Mouse (Mus musculus) hindbrain, embryonic 12.5 days (tissue): ENCODE results near the gene Pdzd2. TPM values are rescaled to one million over a fixed set of nuclear protein-coding genes. Genes with fewer than 3 reads are reported as not detected.

Experiments
- ATAC-seq: fragments of 200-750 bp; cut with Nextera tagmentation; 2 replicates; pipeline ENCODE4 v1.8.0; 2017; ENCODE audit warnings: moderate TSS enrichment; ENCODE audit not compliant: low FRiP score
- H3K27ac ChIP-seq: fragments of 300-500 bp; sonication (generic); 2 replicates; pipeline ENCODE4 v1.5.1; 2016; ENCODE audit warnings: mild to moderate bottlenecking
- H3K27me3 ChIP-seq: fragments of 300-500 bp; sonication (generic); 2 replicates; pipeline ENCODE4 v1.6.1; 2016; ENCODE audit warnings: mild to moderate bottlenecking
- H3K36me3 ChIP-seq: fragments of 300-500 bp; sonication (generic); 2 replicates; pipeline ENCODE4 v1.6.1; 2016; ENCODE audit warnings: mild to moderate bottlenecking
- H3K4me1 ChIP-seq: fragments of 300-500 bp; sonication (generic); 2 replicates; pipeline ENCODE4 v1.6.1; 2016
- H3K4me2 ChIP-seq: fragments of 300-500 bp; sonication (generic); replicated peaks from 2 replicates; pipeline ENCODE4 v1.6.1; 2016; ENCODE audit warnings: mild to moderate bottlenecking
- H3K4me3 ChIP-seq: fragments of 300-500 bp; sonication (generic); 2 replicates; pipeline ENCODE4 v1.5.1; 2016; ENCODE audit warnings: mild to moderate bottlenecking
- H3K9ac ChIP-seq: fragments of 300-500 bp; sonication (generic); 2 replicates; pipeline ENCODE4 v1.6.1; 2016; ENCODE audit warnings: mild to moderate bottlenecking, moderate library complexity
- H3K9me3 ChIP-seq: fragments of 300-500 bp; sonication (generic); replicated peaks from 2 replicates; pipeline ENCODE4 v1.6.1; 2016; ENCODE audit warnings: mild to moderate bottlenecking
- WGBS: fragments of 180-500 bp; shearing (Covaris S2); methylation state at CpG from one replicate; pipeline ENCODE4 v1.1.7; 2016; 5-methylcytosine and 5-hydroxymethylcytosine counted together
- polyA plus RNA-seq: library from polyadenylated mRNA; unstranded; fragments of >200 nt; fragmentation: Nextera tagmentation; extraction: Ambion mirVana; gene quantifications from 2 replicates; pipeline ENCODE4 v1.2.1, GENCODE M21; 2016

The Pdzd2 gene
- polyA plus RNA-seq, 1 experiment from 2014 or later = 8.7 TPM

GRCm38 (mm10) chr15:12758461-12758860 is 18.7 kb upstream of the Pdzd2 start:
- WGBS = 62% methylated on average over 5 of the region's 5 CpGs
- no peak for ATAC-seq
- Histone ChIP-seq H3K9me3 (no peaks in the 10 kb centered on the region), H3K36me3 (no peaks in the 10 kb centered on the region), H3K27ac (no peak overlapping the region), H3K4me3 (no peak overlapping the region), H3K9ac (no peak overlapping the region), H3K4me1 (0 out of 2 replicates have a peak, but pooled peaks cover 7% of the 10 kb centered on the region), H3K4me2 (no peak overlapping the region), H3K27me3 (no peaks in the 10 kb centered on the region)

DNA sequence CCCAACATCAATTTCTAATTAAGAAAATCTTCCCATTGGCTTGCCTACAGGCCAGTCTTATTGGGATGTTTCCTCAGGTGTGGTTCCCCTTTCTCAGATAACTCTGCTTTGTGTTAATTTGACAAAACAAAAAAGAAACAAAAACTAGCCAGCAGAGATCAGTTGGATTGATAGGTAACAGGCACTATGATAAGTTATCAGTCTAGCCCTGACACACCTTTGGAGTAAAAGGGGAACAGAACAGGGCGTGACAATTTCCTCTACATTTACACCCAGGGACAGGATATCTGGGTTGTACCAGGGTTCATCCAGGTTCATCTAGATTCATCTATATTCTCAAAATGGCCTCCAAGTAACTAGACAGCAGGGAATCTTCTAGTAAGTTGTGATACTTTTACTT is 18.0 kb upstream of the Pdzd2 start:
- WGBS = 93% methylated on average over 1 of the region's 1 CpGs
- H3K4me1 ChIP-seq = 0 out of 2 replicates have a peak, but pooled peaks cover 4% of the 10 kb centered on the region
- no peaks in the 10 kb centered on the region for H3K27me3 ChIP-seq
- ATAC-seq = no peak
- H3K27ac ChIP-seq = no peak overlapping the region
- no peak overlapping the region for H3K9ac ChIP-seq
- H3K9me3 ChIP-seq = no peaks in the 10 kb centered on the region
- no peaks in the 10 kb centered on the region for H3K36me3 ChIP-seq
- no peak overlapping the region for H3K4me2 ChIP-seq
- no peak overlapping the region for H3K4me3 ChIP-seq

GRCm38 (mm10) chr15:12753201-12753600 is 13.5 kb upstream of the Pdzd2 start:
- 68% methylated on average over 4 of the region's 4 CpGs for WGBS
- Histone ChIP-seq H3K36me3 (no peaks in the 10 kb centered on the region), H3K27ac (no peak overlapping the region), H3K27me3 (no peaks in the 10 kb centered on the region), H3K4me3 (no peak overlapping the region), H3K4me2 (no peak overlapping the region), H3K4me1 (no peaks in the 10 kb centered on the region), H3K9ac (no peak overlapping the region), H3K9me3 (no peaks in the 10 kb centered on the region)
- no peak for ATAC-seq

- 0 out of 2 replicates have a peak, but pooled peaks cover 6% of the 10 kb centered on the region for H3K9me3 ChIP-seq
- no peak for ATAC-seq
- no peak overlapping the region for H3K4me3 ChIP-seq
- no peak overlapping the region for H3K27ac ChIP-seq
- H3K4me2 ChIP-seq = no peak overlapping the region
- WGBS = 91% methylated on average over 8 of the region's 8 CpGs
- H3K27me3 ChIP-seq = no peaks in the 10 kb centered on the region
- H3K4me1 ChIP-seq = no peaks in the 10 kb centered on the region
- no peak overlapping the region for H3K9ac ChIP-seq
- no peaks in the 10 kb centered on the region for H3K36me3 ChIP-seq
These were observed 11.2 kb upstream of the Pdzd2 start for GRCm38 (mm10) chr15:12750963-12751362.

GRCm38 (mm10) chr15:12749549-12750301 is 10.0 kb upstream of the Pdzd2 start:
- no peak overlapping the region for H3K9ac ChIP-seq
- no peak for ATAC-seq
- H3K27ac ChIP-seq = no peak overlapping the region
- H3K4me3 ChIP-seq = no peak overlapping the region
- H3K27me3 ChIP-seq = no peaks in the 10 kb centered on the region
- WGBS = 79% methylated on average over 11 of the region's 11 CpGs
- H3K4me1 ChIP-seq = no peaks in the 10 kb centered on the region
- H3K36me3 ChIP-seq = no peaks in the 10 kb centered on the region
- 0 out of 2 replicates have a peak, but pooled peaks cover 6% of the 10 kb centered on the region for H3K9me3 ChIP-seq
- H3K4me2 ChIP-seq = no peak overlapping the region

DNA sequence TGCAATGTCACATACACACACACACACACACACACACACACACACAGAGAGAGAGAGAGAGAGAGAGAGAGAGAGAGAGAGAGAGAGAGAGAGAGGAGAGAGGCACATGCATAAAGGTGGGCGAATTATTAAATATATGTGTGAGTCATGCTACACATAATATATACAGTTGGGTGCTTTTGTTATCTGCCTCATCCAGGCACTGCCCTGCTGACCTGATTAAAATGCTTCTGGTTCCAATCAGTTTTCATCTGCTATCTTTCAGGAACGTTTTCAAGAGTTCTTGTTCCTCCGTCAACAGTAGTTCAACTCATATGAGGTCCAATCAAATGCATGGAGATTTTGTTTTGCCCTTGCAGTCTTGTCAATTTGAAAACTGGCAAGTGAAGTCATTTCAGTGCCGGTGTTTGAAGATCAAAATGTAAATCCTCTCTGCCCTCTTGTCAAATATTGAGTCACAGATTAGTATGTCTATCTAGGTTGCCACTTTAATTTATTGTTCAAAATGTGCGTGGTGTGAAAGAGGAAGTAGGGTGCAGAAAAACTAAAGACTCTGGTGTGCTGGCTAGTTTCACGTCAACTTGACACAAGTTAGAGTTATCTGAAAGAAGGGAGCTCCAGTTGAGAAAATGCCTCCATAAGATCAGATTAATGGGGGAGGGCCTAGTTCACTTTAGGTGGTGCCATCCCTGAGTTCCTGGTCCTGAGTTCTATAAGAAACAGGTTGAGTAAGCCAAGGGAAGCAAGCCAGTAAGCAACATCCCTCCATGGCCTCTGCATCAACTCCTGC is 2.6 kb upstream of the Pdzd2 start:
- peaks cover 3% of the 10 kb centered on the region; the same call in 1 of the 2 replicates for H3K4me1 ChIP-seq
- no peak overlapping the region for H3K27ac ChIP-seq
- no peaks in the 10 kb centered on the region for H3K36me3 ChIP-seq
- H3K4me2 ChIP-seq = no peak overlapping the region
- no peak overlapping the region for H3K9ac ChIP-seq
- H3K9me3 ChIP-seq = 0 out of 2 replicates have a peak, but pooled peaks cover 6% of the 10 kb centered on the region
- no peak for ATAC-seq
- no peak overlapping the region for H3K4me3 ChIP-seq
- H3K27me3 ChIP-seq = peaks cover 18% of the 10 kb centered on the region
- WGBS = 89% methylated on average over 6 of the region's 6 CpGs

DNA sequence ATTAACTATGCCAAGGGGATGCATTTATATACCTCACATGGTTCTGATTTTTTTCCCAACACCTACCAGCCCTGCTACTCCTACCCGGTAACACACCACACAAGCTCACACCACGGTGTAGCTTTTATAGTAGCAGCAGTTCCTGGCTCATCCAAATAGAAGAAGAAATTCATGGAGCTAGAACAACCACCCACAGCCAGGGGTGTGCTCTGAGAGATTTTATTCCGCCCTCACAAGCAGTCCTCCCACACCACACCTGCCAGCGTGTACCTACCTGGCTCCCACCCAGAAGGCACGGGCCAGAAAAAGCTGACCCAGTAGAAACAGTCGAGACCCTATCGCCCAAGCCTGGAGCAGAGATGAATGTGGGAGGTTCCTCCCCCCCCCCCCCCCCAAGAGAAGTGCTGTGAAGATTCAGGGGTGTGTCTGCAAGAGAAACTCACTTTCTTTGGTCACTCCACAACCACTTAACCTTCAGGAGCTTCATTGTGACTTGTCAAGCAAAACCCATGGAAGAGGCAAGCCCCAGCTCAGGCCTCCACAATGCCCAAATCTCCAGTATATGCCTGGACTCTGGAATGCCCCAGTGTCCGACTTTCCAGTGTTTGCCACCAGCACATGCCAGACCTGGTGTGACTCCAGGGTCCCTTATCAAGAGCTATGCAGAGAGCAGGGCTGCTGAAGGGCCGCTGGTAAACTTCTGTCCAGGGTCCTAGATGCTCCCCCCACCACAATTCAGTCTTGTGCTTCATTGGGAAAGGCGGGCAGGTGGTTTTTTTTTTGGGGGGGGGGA is 1.2 kb downstream of the Pdzd2 start:
- H3K9me3 ChIP-seq = no peaks in the 10 kb centered on the region
- no peaks in the 10 kb centered on the region for H3K36me3 ChIP-seq
- peak overlapping the region; percentile 77 for H3K4me2 ChIP-seq
- no peak overlapping the region for H3K9ac ChIP-seq
- H3K4me1 ChIP-seq = peaks cover 3% of the 10 kb centered on the region; the same call in 1 of the 2 replicates
- 39% methylated on average over 10 of the region's 10 CpGs for WGBS
- no peak for ATAC-seq
- peak overlapping the region; percentile 51 for H3K4me3 ChIP-seq
- peaks cover 23% of the 10 kb centered on the region for H3K27me3 ChIP-seq
- no peak overlapping the region for H3K27ac ChIP-seq

DNA sequence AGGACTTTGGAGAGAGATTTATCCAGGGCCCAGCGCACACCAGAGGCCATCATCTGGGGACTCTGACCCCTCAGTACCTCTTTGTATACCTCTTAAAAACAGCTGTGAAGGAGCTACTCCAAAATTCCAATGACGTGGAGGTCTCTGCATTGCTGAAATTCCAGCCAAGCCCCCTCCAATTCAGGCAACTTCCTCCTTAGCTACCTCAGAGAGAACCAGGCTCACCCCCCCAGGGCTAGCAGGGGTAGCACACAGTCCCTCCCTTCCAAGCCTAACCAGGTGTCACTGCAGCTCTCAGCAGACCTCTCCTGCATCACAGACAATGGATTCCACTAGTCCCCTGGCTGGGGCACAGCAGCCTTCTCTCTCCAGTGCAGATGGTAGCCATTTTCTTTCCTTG is 4.5 kb downstream of the Pdzd2 start:
- ATAC-seq = no peak
- WGBS = 48% methylated on average over 2 of the region's 2 CpGs

DNA sequence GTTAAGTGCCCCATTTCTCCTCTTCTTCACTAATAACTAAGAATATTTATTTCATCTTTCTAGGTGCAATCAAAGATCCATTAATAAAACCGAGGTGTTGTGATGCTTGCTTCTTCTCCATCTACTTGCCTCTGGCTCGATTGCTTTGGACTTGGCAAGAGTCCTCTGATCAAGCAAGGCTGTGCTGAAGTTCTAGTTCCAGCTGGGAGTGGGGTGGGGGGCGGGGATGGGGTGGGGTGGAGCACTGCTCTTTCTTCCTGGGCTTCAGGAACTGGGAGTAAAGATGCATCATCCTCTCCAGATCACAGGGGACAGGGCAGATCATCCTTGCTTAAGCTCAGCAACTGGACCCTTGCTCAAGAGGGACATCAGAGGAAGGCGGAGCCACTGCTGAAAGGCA is 5.5 kb downstream of the Pdzd2 start:
- H3K4me1 ChIP-seq = no peaks in the 10 kb centered on the region
- H3K9ac ChIP-seq = no peak overlapping the region
- no peaks in the 10 kb centered on the region for H3K36me3 ChIP-seq
- peaks cover 20% of the 10 kb centered on the region for H3K27me3 ChIP-seq
- H3K4me3 ChIP-seq = no peak overlapping the region
- ATAC-seq = no peak
- H3K9me3 ChIP-seq = no peaks in the 10 kb centered on the region
- H3K27ac ChIP-seq = no peak overlapping the region
- H3K4me2 ChIP-seq = no peak overlapping the region
- 68% methylated on average over 4 of the region's 4 CpGs for WGBS

More for the DNA sequence above, 4.5 kb downstream of the Pdzd2 start:
- Histone ChIP-seq H3K9ac (no peak overlapping the region), H3K27me3 (peaks cover 20% of the 10 kb centered on the region), H3K36me3 (no peaks in the 10 kb centered on the region), H3K27ac (no peak overlapping the region), H3K4me3 (no peak overlapping the region), H3K4me1 (no peaks in the 10 kb centered on the region), H3K9me3 (no peaks in the 10 kb centered on the region), H3K4me2 (no peak overlapping the region)

DNA sequence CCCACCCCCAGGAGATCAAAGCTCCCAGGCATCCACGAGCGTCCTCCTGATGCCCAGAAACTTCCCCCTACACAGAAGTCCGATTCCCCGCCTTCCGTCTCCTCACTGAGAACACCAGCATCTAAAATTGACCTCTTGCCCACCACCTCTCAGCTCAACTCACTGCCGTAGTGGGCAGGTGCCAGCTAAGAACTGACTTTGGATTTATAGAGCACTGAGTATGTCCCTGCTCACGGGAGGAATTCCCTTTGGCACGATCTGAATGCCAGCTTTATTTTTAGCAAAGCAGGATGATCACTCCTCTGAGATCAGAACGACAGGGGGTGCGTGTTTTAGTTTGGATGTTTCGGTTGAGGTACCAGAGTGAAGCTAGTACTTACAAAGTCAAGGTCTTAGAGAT is 7.1 kb downstream of the Pdzd2 start:
- H3K36me3 ChIP-seq = no peaks in the 10 kb centered on the region
- H3K27me3 ChIP-seq = peaks cover 8% of the 10 kb centered on the region; the same call in 1 of the 2 replicates
- H3K4me1 ChIP-seq = no peaks in the 10 kb centered on the region
- no peak overlapping the region for H3K27ac ChIP-seq
- WGBS = 85% methylated on average over 11 of the region's 11 CpGs
- ATAC-seq = no peak
- no peak overlapping the region for H3K4me3 ChIP-seq
- H3K9ac ChIP-seq = no peak overlapping the region
- H3K4me2 ChIP-seq = no peak overlapping the region
- H3K9me3 ChIP-seq = no peaks in the 10 kb centered on the region

DNA sequence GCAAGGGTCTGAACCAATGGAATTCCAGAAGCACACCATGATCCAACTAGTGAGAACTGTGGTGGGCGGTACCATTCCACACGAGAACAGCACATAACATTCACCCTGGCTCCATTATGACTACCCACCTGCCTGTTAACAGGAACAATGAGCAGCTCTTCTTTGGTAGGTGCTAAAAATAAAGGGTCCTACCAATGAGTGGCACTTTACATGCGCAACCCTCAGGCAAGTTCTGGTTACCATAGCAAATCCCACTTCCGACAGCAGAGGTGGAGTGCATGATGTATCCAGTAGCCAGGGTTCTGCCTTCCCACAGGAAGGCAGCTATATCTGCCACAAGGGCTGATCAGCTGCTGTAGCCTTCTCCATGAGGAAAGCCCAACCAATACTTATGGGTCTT is 11.3 kb downstream of the Pdzd2 start:
- WGBS = 88% methylated on average over 4 of the region's 4 CpGs

GRCm38 (mm10) chr15:12725256-12725655 is 14.5 kb downstream of the Pdzd2 start:
- no peak overlapping the region for H3K27ac ChIP-seq
- H3K9ac ChIP-seq = no peak overlapping the region
- no peak overlapping the region for H3K4me2 ChIP-seq
- no peaks in the 10 kb centered on the region for H3K36me3 ChIP-seq
- no peak overlapping the region for H3K4me3 ChIP-seq
- no peaks in the 10 kb centered on the region for H3K27me3 ChIP-seq
- ATAC-seq = no peak
- H3K4me1 ChIP-seq = no peaks in the 10 kb centered on the region
- H3K9me3 ChIP-seq = no peaks in the 10 kb centered on the region
- WGBS = 80% methylated on average over 5 of the region's 5 CpGs

More for the DNA sequence above, 11.3 kb downstream of the Pdzd2 start:
- H3K27ac ChIP-seq = no peak overlapping the region
- no peak overlapping the region for H3K4me3 ChIP-seq
- no peak overlapping the region for H3K9ac ChIP-seq
- no peak for ATAC-seq
- H3K9me3 ChIP-seq = no peaks in the 10 kb centered on the region
- H3K4me2 ChIP-seq = no peak overlapping the region
- H3K36me3 ChIP-seq = no peaks in the 10 kb centered on the region
- H3K27me3 ChIP-seq = no peaks in the 10 kb centered on the region
- no peaks in the 10 kb centered on the region for H3K4me1 ChIP-seq
